Mouse (Mus musculus) gastrocnemius, adult 8-10 months (tissue): ENCODE data around the gene Smim14. TPM values are rescaled to one million over a fixed set of nuclear protein-coding genes. Genes with fewer than 3 reads are reported as not detected.
A peak's percentile ranks its signal among the peaks of the same experiment; 100 is the strongest.
"Not testable (repeated sequence)": the region's sequence is repeated elsewhere in the genome, so short reads cannot be mapped to it uniquely, and the experiment has no call there.

Experiments used
- DNase-seq, 2 experiments: peaks; one replicate each; pipeline ENCODE4 v3.0.0; 2022; ENCODE audit warnings: low spot score in 2 of 2
- total RNA-seq, 4 experiments: library from RNA; stranded (reverse); gene quantifications; 2 replicates each; pipeline ENCODE4 v1.2.4; 2022

Gene Smim14
- total RNA-seq, result 10 to 100 TPM; 29.1 to 34.4 (median 30.4) TPM

GRCm38 (mm10) chr5:65536751-65537419 is at the start of gene Smim14, which contains the start of gene Ube2k:
Gene Smim14, minus strand, starts transcription at chr5:65537184.
Gene Ube2k, plus strand, starts transcription at chr5:65537233.
- DNase-seq, result peak; percentile 88 to 92

- no peak for DNase-seq
Measured at GRCm38 (mm10) chr5:65586291-65586690, 49.3 kb upstream of the Smim14 start.

GRCm38 (mm10) chr5:65578545-65578944 is 41.6 kb upstream of the Smim14 start:
- DNase-seq, result no peak

- DNase-seq, result no peak
Measured at GRCm38 (mm10) chr5:65575896-65576295, 38.9 kb upstream of the Smim14 start.

- DNase-seq, result no peak
Measured at GRCm38 (mm10) chr5:65574876-65575275, 37.9 kb upstream of the Smim14 start.

- no peak for DNase-seq
Measured at GRCm38 (mm10) chr5:65565486-65565885, 28.5 kb upstream of the Smim14 start.

GRCm38 (mm10) chr5:65561125-65561893 is 24.3 kb upstream of the Smim14 start:
- DNase-seq, result no peak

GRCm38 (mm10) chr5:65557109-65557508 is 20.1 kb upstream of the Smim14 start:
- no peak for DNase-seq

GRCm38 (mm10) chr5:65549677-65550076 is 12.7 kb upstream of the Smim14 start:
- no peak for DNase-seq

- no peak for DNase-seq
Measured at GRCm38 (mm10) chr5:65544616-65545015, 7.6 kb upstream of the Smim14 start.

- DNase-seq, result no peak
Measured at GRCm38 (mm10) chr5:65543491-65543890, 6.5 kb upstream of the Smim14 start.

GRCm38 (mm10) chr5:65541889-65542288 is 4.9 kb upstream of the Smim14 start:
- no peak for DNase-seq

- no peak for DNase-seq
Measured at GRCm38 (mm10) chr5:65539786-65540185, 2.8 kb upstream of the Smim14 start.

GRCm38 (mm10) chr5:65538829-65539228 is 1.8 kb upstream of the Smim14 start:
- no peak for DNase-seq

- no peak for DNase-seq
Measured at GRCm38 (mm10) chr5:65538121-65538520, 1.1 kb upstream of the Smim14 start.

- peak in 1 of 2 experiments; percentile 4 for DNase-seq
Measured at GRCm38 (mm10) chr5:65537420-65538071, 562 bp upstream of the Smim14 start.

- not testable (repeated sequence) for DNase-seq
Measured at GRCm38 (mm10) chr5:65536068-65536465, 917 bp downstream of the Smim14 start.

GRCm38 (mm10) chr5:65535457-65536067 is 1.4 kb downstream of the Smim14 start:
- DNase-seq, result peak; percentile 6 to 9

- no peak for DNase-seq
Measured at GRCm38 (mm10) chr5:65534496-65534895, 2.5 kb downstream of the Smim14 start.

- no peak for DNase-seq
Measured at GRCm38 (mm10) chr5:65531283-65531682, 5.7 kb downstream of the Smim14 start.

GRCm38 (mm10) chr5:65525674-65526443 is 11.1 kb downstream of the Smim14 start:
- DNase-seq, result no peak
